Mouse (Mus musculus) megakaryocyte progenitor cell, adult 5-6 weeks (primary cell): ENCODE results near the gene Olfr819. TPM values are rescaled to one million over a fixed set of nuclear protein-coding genes. Genes with fewer than 3 reads are reported as not detected.
"Not testable (repeated sequence)": the region's sequence is repeated elsewhere in the genome, so short reads cannot be mapped to it uniquely, and the experiment has no call there.

Source experiments
- ATAC-seq: replicated peaks from 2 replicates; pipeline ENCODE4 v1.8.0; 2016; ENCODE audit warnings: mild to moderate bottlenecking, moderate TSS enrichment, inconsistent platforms; ENCODE audit not compliant: poor library complexity
- total RNA-seq, 2 experiments: library from RNA; stranded (forward) in 1 of 2; stranded (reverse) in 1 of 2; fragments of 157-497, 149-512 nt in 1 of 2; fragments of 200-1000 nt in 1 of 2; gene quantifications; 2 replicates each; pipeline versions ENCODE4 v1.2.3 to v1.2.4; 2015 to 2017

Olfr819 gene
- total RNA-seq (2015) = not detected in 2 replicates
- not detected in 2 replicates for total RNA-seq (2017)

DNA sequence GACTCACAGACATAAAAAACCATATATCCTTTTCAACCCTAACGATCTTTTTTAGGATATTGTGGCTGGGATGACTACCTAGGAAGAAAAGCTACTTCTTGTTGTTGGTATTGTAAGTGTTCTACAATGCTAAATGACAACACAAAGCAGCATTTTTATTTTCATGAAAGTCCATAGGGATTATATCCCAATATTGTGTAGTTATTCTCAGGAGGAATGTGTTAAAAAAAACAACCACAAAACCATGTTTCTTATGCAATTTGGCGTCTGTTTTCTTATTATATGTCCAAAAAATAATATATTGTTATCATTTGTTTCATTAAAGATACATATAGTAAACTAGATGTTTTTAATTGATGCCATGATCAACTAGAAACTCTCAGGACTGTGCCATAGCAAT is at the start of gene Olfr819:
Gene Olfr819 (minus strand): TSS at position 101 of the 400 bp plus-strand sequence.
- ATAC-seq = not testable (repeated sequence)

DNA sequence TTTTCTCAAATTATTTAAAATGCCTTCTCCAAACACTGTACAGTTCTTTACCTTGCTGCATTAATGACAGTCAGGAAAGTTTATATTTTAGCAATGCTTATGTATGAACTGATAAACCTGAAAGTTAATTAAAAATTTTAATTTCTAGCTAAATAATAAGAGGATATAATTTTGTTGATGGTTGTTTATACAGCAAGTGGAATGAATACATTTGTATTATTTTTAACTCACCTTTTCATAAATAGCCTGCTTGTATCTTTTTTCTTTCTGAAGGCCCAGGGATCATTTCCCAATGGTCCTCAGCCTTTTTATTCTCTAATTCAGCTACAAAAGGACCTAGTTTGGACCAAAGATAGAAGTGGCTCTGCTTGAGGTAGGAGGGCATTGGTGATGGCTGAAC is 45.3 kb upstream of the Olfr819 start, which contains the start of gene Olfr820:
Gene Olfr820 (plus strand): TSS at position 301 of the 400 bp plus-strand sequence.
- ATAC-seq = no peak

DNA sequence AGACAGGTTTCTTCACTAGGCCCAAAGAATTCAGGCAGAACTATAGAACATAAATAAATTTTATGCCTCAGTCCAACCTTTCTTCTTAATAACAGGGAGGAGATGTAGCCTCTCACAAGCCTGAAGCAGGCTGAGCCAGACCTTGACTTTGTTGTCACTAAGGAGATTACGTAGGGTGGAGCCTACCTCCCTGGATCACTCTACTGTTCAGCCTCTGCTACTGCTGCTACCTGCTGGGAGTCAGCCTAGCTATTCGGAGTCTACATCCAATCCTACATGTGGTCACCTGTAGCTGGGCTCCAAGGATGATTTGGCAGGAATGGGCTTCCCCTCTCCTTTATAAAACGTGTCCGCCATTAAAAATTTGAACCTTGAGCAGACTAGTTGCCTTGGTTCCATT is 38.3 kb upstream of the Olfr819 start:
- not testable (repeated sequence) for ATAC-seq

DNA sequence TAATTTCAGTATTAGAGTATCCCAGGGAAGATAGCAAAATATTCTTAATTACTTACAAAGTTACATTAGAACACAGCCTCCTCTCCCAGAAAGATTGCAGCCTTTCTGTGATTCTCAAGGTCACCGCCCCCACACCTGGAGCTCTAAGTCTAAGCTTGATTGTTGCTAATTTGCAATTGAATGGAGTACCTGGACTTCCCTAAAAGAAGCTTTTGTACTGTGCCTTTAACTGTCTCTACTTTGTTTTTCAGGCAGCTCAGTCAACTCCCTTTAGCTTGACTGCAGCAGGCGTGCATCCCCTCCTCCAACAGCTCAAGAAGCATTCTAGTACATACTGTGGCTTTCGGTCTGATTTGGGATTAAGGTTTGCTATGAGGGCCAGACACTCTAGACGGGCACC is 37.0 kb upstream of the Olfr819 start:
- ATAC-seq = not testable (repeated sequence)

DNA sequence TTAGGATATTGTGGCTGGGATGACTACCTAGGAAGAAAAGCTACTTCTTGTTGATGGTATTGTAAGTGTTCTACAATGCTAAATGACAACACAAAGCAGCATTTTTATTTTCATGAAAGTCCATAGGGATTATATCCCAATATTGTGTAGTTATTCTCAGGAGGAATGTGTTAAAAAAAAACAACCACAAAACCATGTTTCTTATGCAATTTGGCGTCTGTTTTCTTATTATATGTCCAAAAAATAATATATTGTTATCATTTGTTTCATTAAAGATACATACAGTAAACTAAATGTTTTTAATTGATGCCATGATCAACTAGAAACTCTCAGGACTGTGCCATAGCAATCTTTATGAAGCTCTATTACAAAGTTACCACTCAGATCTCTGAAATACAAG is 17.9 kb upstream of the Olfr819 start, which contains the start of gene Gm10310:
Gene Gm10310 (minus strand): TSS at position 101 of the 400 bp plus-strand sequence.
- not testable (repeated sequence) for ATAC-seq

DNA sequence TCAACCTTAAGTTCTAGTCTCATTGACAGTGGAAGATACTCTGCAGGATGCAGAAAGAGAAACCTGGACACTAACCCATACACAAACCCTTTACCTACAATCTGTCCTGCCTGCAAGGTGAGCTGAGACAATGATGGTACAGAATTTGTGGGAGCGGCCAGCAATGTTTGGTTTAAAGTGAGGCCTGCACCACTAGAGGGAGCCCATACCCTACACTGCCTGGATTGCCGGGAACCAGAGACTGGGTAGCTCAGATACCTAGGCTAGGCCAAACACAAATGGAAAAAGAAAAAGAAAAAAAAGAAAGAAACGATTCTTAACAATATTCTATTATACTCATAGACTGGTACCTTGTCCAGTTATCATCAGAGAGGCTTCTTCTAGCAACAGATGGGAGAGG is 14.8 kb upstream of the Olfr819 start:
- ATAC-seq = peak; percentile 84

DNA sequence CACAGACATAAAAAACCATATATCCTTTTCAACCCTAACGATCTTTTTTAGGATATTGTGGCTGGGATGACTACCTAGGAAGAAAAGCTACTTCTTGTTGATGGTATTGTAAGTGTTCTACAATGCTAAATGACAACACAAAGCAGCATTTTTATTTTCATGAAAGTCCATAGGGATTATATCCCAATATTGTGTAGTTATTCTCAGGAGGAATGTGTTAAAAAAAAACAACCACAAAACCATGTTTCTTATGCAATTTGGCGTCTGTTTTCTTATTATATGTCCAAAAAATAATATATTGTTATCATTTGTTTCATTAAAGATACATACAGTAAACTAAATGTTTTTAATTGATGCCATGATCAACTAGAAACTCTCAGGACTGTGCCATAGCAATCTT is 9.0 kb upstream of the Olfr819 start, which contains the start of gene Olfr247:
Gene Olfr247 (minus strand): TSS at position 101 of the 400 bp plus-strand sequence.
- ATAC-seq = not testable (repeated sequence)

DNA sequence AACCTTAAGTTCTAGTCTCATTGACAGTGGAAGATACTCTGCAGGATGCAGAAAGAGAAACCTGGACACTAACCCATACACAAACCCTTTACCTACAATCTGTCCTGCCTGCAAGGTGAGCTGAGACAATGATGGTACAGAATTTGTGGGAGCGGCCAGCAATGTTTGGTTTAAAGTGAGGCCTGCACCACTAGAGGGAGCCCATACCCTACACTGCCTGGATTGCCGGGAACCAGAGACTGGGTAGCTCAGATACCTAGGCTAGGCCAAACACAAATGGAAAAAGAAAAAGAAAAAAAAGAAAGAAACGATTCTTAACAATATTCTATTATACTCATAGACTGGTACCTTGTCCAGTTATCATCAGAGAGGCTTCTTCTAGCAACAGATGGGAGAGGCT is 5.9 kb upstream of the Olfr819 start:
- peak; percentile 91 for ATAC-seq

DNA sequence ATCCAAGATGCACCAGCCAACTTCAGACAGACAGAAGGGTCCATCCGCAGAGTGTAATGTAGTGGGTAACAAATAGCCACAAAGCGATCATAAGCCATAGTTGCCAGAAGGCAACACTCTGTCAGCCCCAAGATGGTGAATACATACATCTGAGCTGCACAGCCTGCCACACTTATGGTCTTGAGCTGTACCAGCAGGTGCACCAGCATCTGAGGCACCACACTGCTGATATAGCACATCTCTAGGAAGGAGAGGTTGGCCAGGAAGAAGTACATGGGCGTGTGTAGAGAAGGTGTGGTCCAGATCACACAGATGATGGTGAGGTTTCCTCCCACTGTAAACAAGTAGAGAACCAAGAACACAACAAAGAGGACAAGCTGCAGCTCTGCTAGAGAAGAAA is 834 bp downstream of the Olfr819 start:
- ATAC-seq = not testable (repeated sequence)

DNA sequence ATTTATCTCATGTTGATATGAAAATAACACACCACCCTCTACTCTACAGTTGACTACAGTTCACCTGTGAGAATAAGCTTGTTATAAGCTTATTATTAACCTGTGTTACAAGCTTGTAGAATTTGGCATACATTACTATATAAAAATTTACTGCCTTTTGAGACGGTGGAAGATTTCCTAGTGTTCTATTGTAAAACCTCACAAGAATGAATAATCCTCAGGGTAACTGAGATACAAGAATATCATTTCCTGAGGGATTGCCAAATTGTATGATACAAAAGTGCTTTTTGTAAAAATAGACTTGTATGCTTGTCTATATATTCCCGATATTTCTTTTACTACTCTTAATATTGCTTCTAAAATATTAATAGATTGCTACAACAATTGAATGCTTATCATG is 18.1 kb downstream of the Olfr819 start, which contains the start of gene Olfr818:
Gene Olfr818 (minus strand): TSS at position 101 of the 400 bp plus-strand sequence.
- ATAC-seq = no peak

DNA sequence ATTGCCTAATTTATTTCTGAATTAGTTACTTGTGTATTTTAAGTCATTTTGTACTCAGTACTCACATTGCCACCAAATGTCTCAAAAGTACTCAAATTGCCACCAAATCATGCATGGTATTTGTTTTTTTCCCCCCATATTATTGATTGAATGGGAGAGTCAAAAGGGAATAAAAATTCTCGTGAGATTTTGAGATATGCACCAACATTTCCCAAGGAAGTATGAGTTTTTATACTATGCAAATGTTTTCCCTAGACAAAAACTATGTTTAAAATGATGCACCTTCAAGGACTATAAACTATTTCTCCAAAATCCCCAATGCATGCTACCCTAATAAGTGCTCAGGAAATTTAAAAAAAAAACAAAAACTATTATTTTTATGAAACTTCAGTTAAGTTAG is 51.6 kb downstream of the Olfr819 start, which contains the start of gene Olfr816:
Gene Olfr816 (minus strand): TSS at position 101 of the 400 bp plus-strand sequence.
- no peak for ATAC-seq

Other genes starting within 250 kb of the Olfr819 start
- gene Olfr805, start 237.9 kb downstream of the Olfr819 start, total RNA-seq (2015) = not detected in 2 replicates
- gene Olfr805, start 237.9 kb downstream of the Olfr819 start, total RNA-seq (2017) = not detected in 2 replicates
- not detected in 2 replicates for gene Olfr806, start 225.3 kb downstream of the Olfr819 start, total RNA-seq (2015)
- not detected in 2 replicates for gene Olfr806, start 225.3 kb downstream of the Olfr819 start, total RNA-seq (2017)
- not detected in 2 replicates for gene Olfr807, start 209.5 kb downstream of the Olfr819 start, total RNA-seq (2015)
- gene Olfr807, start 209.5 kb downstream of the Olfr819 start, total RNA-seq (2017) = not detected in 2 replicates
- gene Olfr808, start 201.8 kb downstream of the Olfr819 start, total RNA-seq (2015) = not detected in 2 replicates
- not detected in 2 replicates for gene Olfr808, start 201.8 kb downstream of the Olfr819 start, total RNA-seq (2017)
- not detected in 2 replicates for gene Olfr809, start 192.6 kb downstream of the Olfr819 start, total RNA-seq (2015)
- not detected in 2 replicates for gene Olfr809, start 192.6 kb downstream of the Olfr819 start, total RNA-seq (2017)
- not detected in 2 replicates for gene Olfr810, start 172.3 kb downstream of the Olfr819 start, total RNA-seq (2015)
- gene Olfr810, start 172.3 kb downstream of the Olfr819 start, total RNA-seq (2017) = not detected in 2 replicates
- gene Olfr811, start 162.9 kb downstream of the Olfr819 start, total RNA-seq (2015) = not detected in 2 replicates
- not detected in 2 replicates for gene Olfr811, start 162.9 kb downstream of the Olfr819 start, total RNA-seq (2017)
- gene Olfr812, start 121.2 kb downstream of the Olfr819 start, total RNA-seq (2015) = not detected in 2 replicates
- not detected in 2 replicates for gene Olfr812, start 121.2 kb downstream of the Olfr819 start, total RNA-seq (2017)
- gene Olfr813, start 111.9 kb downstream of the Olfr819 start, total RNA-seq (2015) = not detected in 2 replicates
- gene Olfr813, start 111.9 kb downstream of the Olfr819 start, total RNA-seq (2017) = not detected in 2 replicates
- gene Olfr814, start 87.4 kb downstream of the Olfr819 start, total RNA-seq (2015) = not detected in 2 replicates
- gene Olfr814, start 87.4 kb downstream of the Olfr819 start, total RNA-seq (2017) = not detected in 2 replicates
- not detected in 2 replicates for gene Olfr815, start 61.4 kb downstream of the Olfr819 start, total RNA-seq (2015)
- gene Olfr815, start 61.4 kb downstream of the Olfr819 start, total RNA-seq (2017) = not detected in 2 replicates
- gene Olfr816, start 51.7 kb downstream of the Olfr819 start, total RNA-seq (2015) = not detected in 2 replicates
- gene Olfr816, start 51.7 kb downstream of the Olfr819 start, total RNA-seq (2017) = not detected in 2 replicates
- not detected in 2 replicates for gene Olfr818, start 18.2 kb downstream of the Olfr819 start, total RNA-seq (2015)
- gene Olfr818, start 18.2 kb downstream of the Olfr819 start, total RNA-seq (2017) = not detected in 2 replicates
- gene Olfr247, start 8.9 kb upstream of the Olfr819 start, total RNA-seq (2015) = not detected in 2 replicates
- not detected in 2 replicates for gene Olfr247, start 8.9 kb upstream of the Olfr819 start, total RNA-seq (2017)
- gene Gm10310, start 17.8 kb upstream of the Olfr819 start, total RNA-seq (2015) = not detected in 2 replicates
- gene Gm10310, start 17.8 kb upstream of the Olfr819 start, total RNA-seq (2017) = not detected in 2 replicates
- gene Olfr820, start 45.4 kb upstream of the Olfr819 start, total RNA-seq (2015) = not detected in 2 replicates
- not detected in 2 replicates for gene Olfr820, start 45.4 kb upstream of the Olfr819 start, total RNA-seq (2017)
- not detected in 2 replicates for gene Olfr821, start 63.1 kb upstream of the Olfr819 start, total RNA-seq (2015)
- not detected in 2 replicates for gene Olfr821, start 63.1 kb upstream of the Olfr819 start, total RNA-seq (2017)
- gene Olfr822, start 103.9 kb upstream of the Olfr819 start, total RNA-seq (2015) = not detected in 2 replicates
- gene Olfr822, start 103.9 kb upstream of the Olfr819 start, total RNA-seq (2017) = not detected in 2 replicates
- gene Olfr823, start 148.1 kb upstream of the Olfr819 start, total RNA-seq (2015) = not detected in 2 replicates
- not detected in 2 replicates for gene Olfr823, start 148.1 kb upstream of the Olfr819 start, total RNA-seq (2017)
- gene Olfr824, start 162.7 kb upstream of the Olfr819 start, total RNA-seq (2015) = not detected in 2 replicates
- not detected in 2 replicates for gene Olfr824, start 162.7 kb upstream of the Olfr819 start, total RNA-seq (2017)
- gene Olfr825, start 199.5 kb upstream of the Olfr819 start, total RNA-seq (2015) = not detected in 2 replicates
- not detected in 2 replicates for gene Olfr825, start 199.5 kb upstream of the Olfr819 start, total RNA-seq (2017)
- gene Olfr826, start 216.9 kb upstream of the Olfr819 start, total RNA-seq (2015) = not detected in 2 replicates
- not detected in 2 replicates for gene Olfr826, start 216.9 kb upstream of the Olfr819 start, total RNA-seq (2017)
- not detected in 2 replicates for gene Olfr827, start 247.1 kb upstream of the Olfr819 start, total RNA-seq (2015)
- not detected in 2 replicates for gene Olfr827, start 247.1 kb upstream of the Olfr819 start, total RNA-seq (2017)